Mouse (Mus musculus) ES-E14 (cell line): ENCODE measurements around the gene Tars2.

Experiments used
- HCFC1 ChIP-seq: IDR thresholded peaks from 2 replicates; pipeline ENCODE4 v1.6.1; 2012; ENCODE audit warnings: low read length, inconsistent platforms, borderline replicate concordance; ENCODE audit not compliant: insufficient read depth
- MAFK ChIP-seq: IDR thresholded peaks from 2 replicates; pipeline ENCODE4 v1.6.1; 2014; ENCODE audit warnings: mild to moderate bottlenecking, low read depth, low read length, inconsistent platforms; ENCODE audit not compliant: insufficient read depth
- ZC3H11A ChIP-seq: IDR thresholded peaks from 2 replicates; pipeline ENCODE4 v1.6.1; 2012; ENCODE audit warnings: low read depth, mild to moderate bottlenecking, inconsistent platforms, low read length, borderline replicate concordance

- TF ChIP-seq ZC3H11A, result no peak
- TF ChIP-seq MAFK, result no peak
- no peak for TF ChIP-seq HCFC1
These were observed at the start of gene Tars2 for GRCm38 (mm10) chr3:95760106-95760505.
